Mouse (Mus musculus) urinary bladder, adult 18-20 months (tissue): ENCODE data around the gene Elmsan1.

ENCODE experiments used
- DNase-seq, 2 experiments: peaks; one replicate each; pipeline ENCODE4 v3.0.0; 2022; ENCODE audit warnings: low spot score in 2 of 2, mixed read lengths in 2 of 2

Elmsan1 gene

GRCm38 (mm10) chr12:84193642-84194399 is 24.9 kb downstream of the Elmsan1 start:
- peak; percentile 80 to 94 for DNase-seq

- DNase-seq: no peak
Observed at GRCm38 (mm10) chr12:84192741-84193641, 25.7 kb downstream of the Elmsan1 start.

GRCm38 (mm10) chr12:84192280-84192679 is 26.4 kb downstream of the Elmsan1 start:
- no peak for DNase-seq

GRCm38 (mm10) chr12:84191770-84192169 is 26.9 kb downstream of the Elmsan1 start:
- no peak for DNase-seq

- no peak for DNase-seq
Observed at GRCm38 (mm10) chr12:84191190-84191589, 27.5 kb downstream of the Elmsan1 start.

- DNase-seq: no peak
Observed at GRCm38 (mm10) chr12:84190151-84190820, 28.4 kb downstream of the Elmsan1 start.

GRCm38 (mm10) chr12:84188881-84189444 is 29.7 kb downstream of the Elmsan1 start:
- DNase-seq: no peak

- no peak for DNase-seq
Observed at GRCm38 (mm10) chr12:84187752-84188601, 30.7 kb downstream of the Elmsan1 start.

- no peak for DNase-seq
Observed at GRCm38 (mm10) chr12:84186950-84187349, 31.7 kb downstream of the Elmsan1 start.

- no peak for DNase-seq
Observed at GRCm38 (mm10) chr12:84186536-84186935, 32.1 kb downstream of the Elmsan1 start.

GRCm38 (mm10) chr12:84185547-84185946 is 33.1 kb downstream of the Elmsan1 start:
- no peak for DNase-seq

- DNase-seq: no peak
Observed at GRCm38 (mm10) chr12:84184979-84185378, 33.7 kb downstream of the Elmsan1 start.

- no peak for DNase-seq
Observed at GRCm38 (mm10) chr12:84181999-84182398, 36.7 kb downstream of the Elmsan1 start.

- peak in 1 of 2 experiments; percentile 70 for DNase-seq
Observed at GRCm38 (mm10) chr12:84180701-84181435, 37.8 kb downstream of the Elmsan1 start.

GRCm38 (mm10) chr12:84180090-84180489 is 38.6 kb downstream of the Elmsan1 start:
- DNase-seq: no peak

- DNase-seq: no peak
Observed at GRCm38 (mm10) chr12:84178652-84179445, 39.8 kb downstream of the Elmsan1 start.

GRCm38 (mm10) chr12:84178052-84178451 is 40.6 kb downstream of the Elmsan1 start:
- no peak for DNase-seq

- DNase-seq: no peak
Observed at GRCm38 (mm10) chr12:84176886-84177765, 41.6 kb downstream of the Elmsan1 start.
